Mouse (Mus musculus) neural tube, embryonic 14.5 days (tissue): ENCODE results near the gene Slc3a2. TPM values are rescaled to one million over a fixed set of nuclear protein-coding genes. Genes with fewer than 3 reads are reported as not detected.
"Not testable (repeated sequence)": the region's sequence is repeated elsewhere in the genome, so short reads cannot be mapped to it uniquely, and the experiment has no call there.

Experiments used
- ATAC-seq: fragments of 200-750 bp; cut with Nextera tagmentation; 2 replicates; pipeline ENCODE4 v1.8.0; 2017; ENCODE audit warnings: low read depth, mild to moderate bottlenecking, moderate TSS enrichment, moderate library complexity
- H3K27ac ChIP-seq: fragments of 300-500 bp; sonication (generic); 2 replicates; pipeline ENCODE4 v1.5.1; 2014; ENCODE audit warnings: low read depth, mild to moderate bottlenecking, control low read depth, low read length, moderate library complexity, mixed read lengths
- H3K27me3 ChIP-seq: fragments of 300-500 bp; sonication (generic); 2 replicates; pipeline ENCODE4 v1.6.1; 2014; ENCODE audit warnings: low read length; ENCODE audit not compliant: control insufficient read depth, insufficient read depth
- H3K36me3 ChIP-seq: fragments of 300-500 bp; sonication (generic); 2 replicates; pipeline ENCODE4 v1.6.1; 2014; ENCODE audit warnings: low read length, mixed read lengths; ENCODE audit not compliant: control insufficient read depth, insufficient read depth
- H3K4me1 ChIP-seq: fragments of 300-500 bp; sonication (generic); 2 replicates; pipeline ENCODE4 v1.6.1; 2014; ENCODE audit warnings: low read length; ENCODE audit not compliant: control insufficient read depth, insufficient read depth
- H3K4me2 ChIP-seq: fragments of 300-500 bp; sonication (generic); 2 replicates; pipeline ENCODE4 v1.6.1; 2014; ENCODE audit warnings: mild to moderate bottlenecking, low read depth, low read length, control low read depth
- H3K4me3 ChIP-seq: fragments of 300-500 bp; sonication (generic); 2 replicates; pipeline ENCODE4 v1.5.1; 2014; ENCODE audit warnings: low read depth, low read length, control low read depth, mixed read lengths
- H3K9ac ChIP-seq: fragments of 300-500 bp; sonication (generic); replicated peaks from 2 replicates; pipeline ENCODE4 v1.6.1; 2014; ENCODE audit warnings: low read depth, mild to moderate bottlenecking, control low read depth, low read length, mixed read lengths
- H3K9me3 ChIP-seq: fragments of 300-500 bp; sonication (generic); 2 replicates; pipeline ENCODE4 v1.6.1; 2016; ENCODE audit warnings: low read length; ENCODE audit not compliant: control insufficient read depth
- WGBS: fragments of 180-500 bp; shearing (Covaris S2); extraction: QIAGEN DNeasy Blood & Tissue Kit; methylation state at CpG from one replicate; pipeline ENCODE4 v1.1.7; 2014; 5-methylcytosine and 5-hydroxymethylcytosine counted together
- polyA plus RNA-seq: library from polyadenylated mRNA; unstranded; fragments of >200 nt; fragmentation: Nextera tagmentation; extraction: Ambion mirVana; gene quantifications from 2 replicates; pipeline ENCODE4 v1.2.1, GENCODE M21; 2014

Gene Slc3a2
- polyA plus RNA-seq, 1 experiment from 2014 or later: 145 TPM

DNA sequence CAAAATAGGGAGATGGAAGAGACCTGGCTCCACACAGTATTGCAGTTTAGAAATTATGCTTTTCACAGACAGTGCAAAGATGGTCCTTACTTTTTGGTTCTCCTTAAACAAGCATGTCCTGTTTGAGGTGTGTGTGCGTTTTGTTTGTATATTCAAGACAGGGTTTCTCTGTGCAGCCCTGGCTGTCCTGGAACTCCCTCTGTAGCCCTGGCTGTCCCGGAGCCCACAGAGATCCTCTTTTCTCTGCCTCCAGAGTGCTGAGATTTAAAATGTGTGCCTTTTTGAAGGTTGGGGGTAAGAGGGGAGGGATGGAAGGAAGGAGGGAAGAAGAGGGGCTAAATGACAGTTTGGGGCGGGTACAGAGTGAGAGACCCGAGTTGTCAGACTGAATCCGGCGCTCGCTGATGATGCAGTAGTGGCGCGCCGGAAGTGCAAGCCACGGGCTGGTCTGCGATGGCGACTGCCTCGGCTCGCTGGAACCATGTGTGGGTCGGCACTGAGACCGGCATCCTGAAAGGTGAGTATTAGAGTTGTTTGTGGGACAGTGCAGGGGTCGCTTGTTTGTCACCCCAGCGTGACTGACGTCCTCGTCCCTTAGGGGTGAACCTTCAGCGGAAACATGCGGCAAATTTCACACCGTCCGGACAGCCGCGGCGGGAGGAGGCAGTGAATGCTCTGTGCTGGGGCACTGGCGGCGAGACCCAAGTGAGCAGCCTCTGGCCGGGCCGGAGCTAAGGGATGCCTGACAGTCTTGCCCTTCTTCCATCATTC is 12.4 kb upstream of the Slc3a2 start, which contains the start of gene Wdr74:
Gene Wdr74, plus strand, starts transcription at position 439 of the 771 bp plus-strand sequence.
- H3K4me2 ChIP-seq: peak within 1 kb of the TSS; percentile 95
- H3K27ac ChIP-seq: peak within 1 kb of the TSS; percentile 60
- H3K4me1 ChIP-seq: peaks cover 4% of the 10 kb centered on the region; the same call in 1 of the 2 replicates
- WGBS: under 1% methylated on average over 32 of the region's 32 CpGs
- peaks cover 10% of the 10 kb centered on the region; the same call in 1 of the 2 replicates for H3K36me3 ChIP-seq
- peak within 1 kb of the TSS; percentile 68 for H3K9ac ChIP-seq
- H3K4me3 ChIP-seq: peak within 1 kb of the TSS; percentile 83
- H3K9me3 ChIP-seq: no peaks in the 10 kb centered on the region
- no peaks in the 10 kb centered on the region for H3K27me3 ChIP-seq
- ATAC-seq: peak; percentile 93

DNA sequence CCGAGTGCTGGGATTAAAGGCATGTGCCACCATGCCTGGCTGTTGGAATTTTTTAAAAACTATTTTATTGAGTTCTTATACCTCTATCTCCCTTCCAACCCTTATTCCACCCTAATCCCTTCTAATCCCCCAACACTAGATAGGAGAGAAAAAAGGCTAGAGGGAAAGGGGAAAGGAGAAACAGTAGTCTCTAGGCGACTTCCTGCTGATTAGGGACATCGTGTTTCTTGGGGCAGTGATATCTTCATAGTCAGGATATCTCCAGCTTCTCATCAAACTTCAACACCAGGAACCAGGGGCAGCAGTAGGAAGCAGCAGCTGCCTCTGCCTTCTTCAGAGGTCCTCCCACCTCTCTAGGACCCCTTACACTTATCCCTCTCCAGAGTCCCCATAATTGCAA is 11.2 kb upstream of the Slc3a2 start:
- Histone ChIP-seq H3K9ac (no peak overlapping the region), H3K27me3 (no peaks in the 10 kb centered on the region), H3K4me3 (no peak overlapping the region), H3K9me3 (no peaks in the 10 kb centered on the region), H3K27ac (no peak overlapping the region), H3K4me2 (no peak overlapping the region), H3K36me3 (peaks cover 3% of the 10 kb centered on the region; the same call in 1 of the 2 replicates), H3K4me1 (peaks cover 4% of the 10 kb centered on the region; the same call in 1 of the 2 replicates)
- 85% methylated on average over 3 of the region's 3 CpGs for WGBS
- no peak for ATAC-seq

DNA sequence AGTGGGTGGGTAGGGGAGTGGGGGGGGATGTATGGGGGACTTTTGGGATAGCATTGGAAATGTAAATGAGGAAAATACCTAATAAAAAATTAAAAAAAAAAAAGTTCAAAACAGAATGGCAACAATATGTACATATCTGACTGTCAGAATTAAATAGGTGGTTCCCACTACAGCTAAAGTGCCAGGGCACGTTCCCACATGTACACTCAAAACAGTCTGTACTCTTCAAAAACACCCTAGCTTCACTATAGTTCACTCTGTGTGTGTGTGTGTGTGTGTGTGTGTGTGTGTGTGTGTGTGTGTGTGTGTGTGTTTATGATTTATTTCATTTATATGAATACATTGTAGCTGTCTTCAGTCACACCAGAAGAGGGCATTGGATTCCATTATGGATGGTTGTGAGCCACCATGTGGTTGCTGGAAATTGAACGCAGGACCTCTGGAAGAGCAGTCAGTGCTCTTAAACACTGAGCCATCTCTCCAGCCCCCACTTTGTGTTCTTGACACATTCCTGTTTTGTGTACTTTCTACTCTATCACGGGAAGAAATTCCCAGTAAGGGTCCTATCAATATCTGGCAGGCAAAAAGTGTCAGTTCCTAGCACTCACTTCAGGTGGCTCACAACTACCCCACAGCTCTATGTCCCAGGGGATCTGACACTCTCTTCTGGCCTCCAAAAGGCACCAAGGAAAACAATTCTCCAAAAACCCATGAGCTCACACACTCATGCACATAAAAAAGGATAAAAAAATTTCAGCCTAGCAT is 5.3 kb upstream of the Slc3a2 start:
- not testable (repeated sequence) for H3K9me3 ChIP-seq, ATAC-seq, H3K27ac ChIP-seq, H3K4me3 ChIP-seq, H3K9ac ChIP-seq, H3K27me3 ChIP-seq, H3K4me2 ChIP-seq
- Histone ChIP-seq H3K4me1 (peaks cover 15% of the 10 kb centered on the region), H3K36me3 (peaks cover 21% of the 10 kb centered on the region)
- 47% methylated on average over 3 of the region's 3 CpGs for WGBS

DNA sequence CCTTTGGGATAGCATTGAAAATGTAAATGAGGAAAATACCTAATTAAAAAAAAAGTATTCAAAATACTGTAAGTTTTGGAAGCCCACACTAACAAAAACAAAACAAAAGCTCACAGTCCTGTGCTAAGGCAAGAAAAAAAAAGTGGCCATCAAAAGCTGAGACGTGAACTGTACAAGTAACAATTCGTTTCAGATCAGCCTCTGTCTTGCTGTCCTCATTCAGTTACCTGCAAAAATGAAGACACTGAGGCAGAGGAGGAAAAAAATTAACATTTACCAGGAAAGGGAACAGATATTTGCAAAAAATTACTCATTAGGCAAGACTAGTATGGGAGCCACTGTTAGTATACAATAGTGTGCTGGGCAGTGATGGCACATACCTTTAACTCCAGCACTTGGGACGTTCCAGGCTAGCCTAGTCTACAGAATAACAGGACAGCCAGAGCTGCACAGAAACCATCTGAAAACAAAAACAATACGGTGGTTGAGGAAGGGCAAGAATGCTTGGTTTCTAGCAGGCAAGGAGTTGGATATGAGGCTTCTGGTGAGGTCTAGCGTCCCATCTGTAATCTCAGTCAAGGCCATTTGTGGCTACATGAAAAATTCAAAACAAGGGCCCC is 4.4 kb upstream of the Slc3a2 start:
- no peak overlapping the region for H3K27ac ChIP-seq
- H3K4me3 ChIP-seq: no peak overlapping the region
- H3K9ac ChIP-seq: no peak overlapping the region
- ATAC-seq: no peak
- 29% methylated on average over 5 of the region's 5 CpGs for WGBS
- H3K27me3 ChIP-seq: no peaks in the 10 kb centered on the region
- H3K36me3 ChIP-seq: peaks cover 21% of the 10 kb centered on the region
- peaks cover 15% of the 10 kb centered on the region for H3K4me1 ChIP-seq
- no peak overlapping the region for H3K4me2 ChIP-seq
- no peaks in the 10 kb centered on the region for H3K9me3 ChIP-seq

DNA sequence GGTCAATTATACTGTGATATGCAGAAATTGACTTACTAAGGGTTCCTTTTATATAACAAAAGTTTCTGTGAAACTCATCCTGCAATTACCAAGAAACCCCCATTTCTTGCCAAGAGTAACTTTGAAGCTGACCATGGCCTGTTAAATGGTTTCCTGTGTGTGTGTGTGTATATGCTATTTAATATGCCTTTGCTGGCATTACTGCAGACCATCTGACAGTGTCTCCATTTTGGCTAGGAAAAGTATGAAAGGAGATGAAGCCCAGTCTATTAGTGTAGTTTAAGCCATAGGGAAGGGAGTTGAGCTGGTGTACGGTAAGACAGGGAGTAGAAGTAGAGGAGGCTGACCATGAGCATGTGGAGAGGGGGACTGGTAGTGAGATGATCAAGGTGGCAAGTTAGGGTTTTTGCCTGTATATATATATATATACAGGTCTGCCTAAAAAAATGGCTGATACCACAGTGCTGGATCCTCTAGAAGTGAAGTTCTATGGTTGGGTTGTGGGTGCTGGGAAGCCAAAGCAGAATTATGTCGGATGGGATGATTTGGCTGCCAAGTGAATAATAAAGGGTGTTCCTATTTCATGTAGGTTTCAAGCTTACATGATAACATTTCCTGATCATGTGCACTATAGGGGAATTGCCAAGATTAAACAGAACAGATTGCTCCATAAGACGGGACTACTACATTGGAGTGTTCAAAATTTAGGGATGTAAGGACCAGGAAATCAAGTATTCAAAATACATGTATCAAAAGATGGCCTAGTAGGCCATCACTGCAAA is 3.6 kb upstream of the Slc3a2 start:
- no peaks in the 10 kb centered on the region for H3K27me3 ChIP-seq
- H3K9me3 ChIP-seq: no peaks in the 10 kb centered on the region
- no peak overlapping the region for H3K27ac ChIP-seq
- peaks cover 23% of the 10 kb centered on the region for H3K4me1 ChIP-seq
- H3K36me3 ChIP-seq: peaks cover 21% of the 10 kb centered on the region
- H3K9ac ChIP-seq: no peak overlapping the region
- WGBS: 18% methylated on average over 3 of the region's 3 CpGs
- no peak overlapping the region for H3K4me3 ChIP-seq
- no peak overlapping the region for H3K4me2 ChIP-seq
- no peak for ATAC-seq

DNA sequence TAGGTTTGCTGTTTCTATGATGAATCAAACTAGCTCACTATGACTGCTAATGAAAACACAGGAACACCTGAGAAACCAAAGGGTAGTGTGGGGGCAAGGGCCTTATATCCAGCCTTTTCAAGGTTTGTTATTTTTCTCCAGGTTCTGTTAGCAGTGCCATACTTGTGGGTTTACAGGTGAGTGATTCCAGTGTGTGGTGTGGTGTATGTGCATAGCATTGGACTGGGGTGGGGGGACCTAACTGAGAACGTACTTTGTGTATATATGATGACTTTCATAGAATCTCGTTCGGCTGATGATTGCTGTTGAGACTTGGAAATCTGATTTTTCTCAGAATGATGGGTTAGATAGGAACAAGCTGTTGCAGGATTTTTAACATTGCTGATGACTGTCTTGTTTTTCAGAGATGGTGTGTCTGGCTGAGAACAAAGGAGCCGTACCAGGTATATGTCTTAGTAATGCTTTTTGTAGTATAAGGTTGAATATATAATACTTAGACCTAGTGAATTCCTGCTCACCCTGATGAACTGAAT is 2.0 kb upstream of the Slc3a2 start:
- Histone ChIP-seq H3K27me3 (no peaks in the 10 kb centered on the region), H3K4me3 (peak overlapping the region; percentile 86), H3K4me1 (peaks cover 27% of the 10 kb centered on the region), H3K4me2 (peak overlapping the region; percentile 72), H3K36me3 (peaks cover 21% of the 10 kb centered on the region), H3K27ac (no peak overlapping the region), H3K9ac (peak overlapping the region; percentile 90; the same call in 1 of the 2 replicates), H3K9me3 (no peaks in the 10 kb centered on the region)
- ATAC-seq: no peak
- WGBS: 51% methylated on average over 4 of the region's 4 CpGs

DNA sequence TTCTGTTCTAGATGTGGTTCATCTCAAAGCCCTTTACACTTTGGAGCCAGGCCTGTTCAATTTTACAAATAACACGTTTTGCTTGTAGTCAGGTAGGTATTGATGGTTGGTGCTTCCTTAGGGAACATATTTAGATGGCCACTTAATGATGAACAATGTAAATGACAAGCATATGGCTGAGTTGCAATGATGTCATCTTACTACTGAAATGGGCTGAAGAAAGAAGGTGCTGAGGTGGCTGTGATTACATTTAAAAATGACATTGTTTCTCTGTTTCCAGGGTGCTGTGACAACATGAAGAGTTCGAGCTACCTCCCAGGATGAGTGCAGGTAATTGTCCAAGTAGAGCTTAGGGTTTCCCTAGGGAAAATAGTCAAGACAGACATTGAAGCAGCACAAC is 1.2 kb upstream of the Slc3a2 start:
- H3K4me1 ChIP-seq: peaks cover 27% of the 10 kb centered on the region
- 4% methylated on average over 2 of the region's 2 CpGs for WGBS
- peak overlapping the region; percentile 86 for H3K4me3 ChIP-seq
- H3K9me3 ChIP-seq: no peaks in the 10 kb centered on the region
- peak overlapping the region; percentile 90; the same call in 1 of the 2 replicates for H3K9ac ChIP-seq
- no peaks in the 10 kb centered on the region for H3K27me3 ChIP-seq
- H3K4me2 ChIP-seq: peak overlapping the region; percentile 72
- no peak overlapping the region for H3K27ac ChIP-seq
- peaks cover 21% of the 10 kb centered on the region for H3K36me3 ChIP-seq
- ATAC-seq: no peak

DNA sequence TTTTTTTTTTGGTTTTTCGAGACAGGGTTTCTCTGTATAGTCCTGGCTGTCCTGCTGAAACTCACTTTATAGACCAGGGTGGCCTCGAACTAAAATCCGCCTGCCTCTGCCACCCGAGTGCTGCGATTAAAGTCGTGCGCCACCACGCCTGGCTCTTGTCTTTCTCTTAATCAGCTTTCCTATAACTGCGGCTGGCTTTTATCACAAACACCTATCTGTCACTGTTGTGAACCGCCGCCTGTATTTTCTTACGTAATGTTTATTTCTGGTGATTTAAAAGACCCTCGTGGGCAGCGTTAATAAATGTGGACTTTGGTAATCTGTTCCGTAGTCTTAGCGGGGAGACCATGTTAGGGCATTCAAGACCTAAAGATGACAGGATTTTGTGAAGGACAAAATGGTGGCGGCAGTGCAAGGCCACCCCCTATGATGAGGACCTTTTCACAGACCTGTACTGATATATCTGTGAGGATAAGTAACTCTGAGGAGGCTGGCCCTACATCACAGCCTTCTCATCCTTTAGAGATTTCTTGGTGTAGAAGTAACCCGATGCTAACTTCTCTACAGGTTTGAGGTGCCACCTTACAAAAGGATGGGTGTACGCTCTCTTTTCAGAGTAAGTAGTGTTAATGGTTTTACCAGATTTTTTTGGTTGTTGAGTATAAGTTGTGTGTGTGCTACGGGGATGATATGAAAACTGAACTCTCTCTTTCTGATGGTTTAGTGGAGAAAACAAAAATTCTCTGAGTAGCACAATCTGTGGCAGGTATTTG is 591 bp upstream of the Slc3a2 start:
- H3K4me3 ChIP-seq: peak overlapping the region; percentile 86
- peak overlapping the region; percentile 72 for H3K4me2 ChIP-seq
- H3K27me3 ChIP-seq: no peaks in the 10 kb centered on the region
- H3K9me3 ChIP-seq: no peaks in the 10 kb centered on the region
- peak; percentile 1; the same call in 1 of the 2 replicates for ATAC-seq
- H3K27ac ChIP-seq: peak overlapping the region; percentile 70
- H3K4me1 ChIP-seq: peaks cover 27% of the 10 kb centered on the region
- H3K9ac ChIP-seq: peak overlapping the region; percentile 90
- peaks cover 21% of the 10 kb centered on the region for H3K36me3 ChIP-seq
- WGBS: under 1% methylated on average over 20 of the region's 20 CpGs
